Mouse (Mus musculus) testis, adult 2 months (tissue): ENCODE measurements around the gene Grik5. TPM values are rescaled to one million over a fixed set of nuclear protein-coding genes. Genes with fewer than 3 reads are reported as not detected.

Source experiments
- H3K27ac ChIP-seq: fragments of 200-500 bp; 2 replicates; pipeline ENCODE4 v1.5.1; 2012; ENCODE audit warnings: low read depth, low read length; ENCODE audit not compliant: control insufficient read depth, insufficient read depth
- H3K27me3 ChIP-seq: fragments of 200-500 bp; 2 replicates; pipeline ENCODE4 v1.6.1; 2012; ENCODE audit warnings: mild to moderate bottlenecking, low read length, moderate library complexity; ENCODE audit not compliant: control insufficient read depth, insufficient read depth
- H3K36me3 ChIP-seq: fragments of 200-500 bp; 2 replicates; pipeline ENCODE4 v1.6.1; 2012; ENCODE audit warnings: mild to moderate bottlenecking, low read length; ENCODE audit not compliant: control insufficient read depth, insufficient read depth
- H3K4me1 ChIP-seq: fragments of 200-500 bp; 2 replicates; pipeline ENCODE4 v1.6.1; 2012; ENCODE audit warnings: low read length; ENCODE audit not compliant: control insufficient read depth, insufficient read depth
- H3K4me3 ChIP-seq: fragments of 200-500 bp; 2 replicates; pipeline ENCODE4 v1.5.1; 2012; ENCODE audit warnings: low read depth, mild to moderate bottlenecking, low read length, moderate library complexity, mixed read lengths; ENCODE audit not compliant: control insufficient read depth
- CTCF ChIP-seq: fragments of 200-500 bp; IDR thresholded peaks from 2 replicates; pipeline ENCODE4 v1.5.1; 2012; ENCODE audit warnings: low read depth, mild to moderate bottlenecking, inconsistent platforms, low read length, moderate library complexity; ENCODE audit not compliant: control insufficient read depth, insufficient read depth, insufficient replicate concordance
- POLR2A ChIP-seq: fragments of 200-500 bp; IDR thresholded peaks from 2 replicates; pipeline ENCODE4 v1.6.1; 2012; ENCODE audit warnings: low read depth, mild to moderate bottlenecking, inconsistent platforms, low read length, moderate library complexity; ENCODE audit not compliant: control insufficient read depth
- polyA plus RNA-seq: library from polyadenylated mRNA; depleted of rRNA; stranded (reverse); fragments of >200 nt; gene quantifications from 2 replicates; pipeline ENCODE4 v1.2.3, GENCODE M21; 2012

The Grik5 gene
- polyA plus RNA-seq, 1 experiment, result 83.7 TPM

DNA sequence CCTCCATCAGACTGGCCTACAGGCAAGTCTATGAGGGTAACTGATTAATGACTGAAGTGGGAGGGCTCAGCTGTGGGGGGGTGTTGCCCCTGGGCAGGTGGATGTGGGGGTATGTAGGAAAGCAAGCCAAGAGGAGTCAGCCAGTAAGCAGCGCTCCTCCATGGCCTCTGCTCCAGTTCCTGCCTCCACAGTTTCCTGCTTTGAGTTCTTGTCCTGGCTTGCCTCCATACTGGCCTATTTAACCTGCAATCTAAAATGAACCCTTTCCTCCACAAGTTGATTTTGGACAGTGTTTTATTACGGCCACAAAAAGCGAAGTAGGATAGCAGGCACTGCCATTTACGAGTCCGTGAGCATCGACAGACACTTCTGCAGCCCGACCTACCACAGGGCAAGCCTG lies 4.8 kb downstream of the Grik5 start:
- no peaks in the 10 kb centered on the region for H3K27me3 ChIP-seq
- peaks cover 3% of the 10 kb centered on the region for H3K36me3 ChIP-seq
- peaks cover 10% of the 10 kb centered on the region for H3K4me1 ChIP-seq
- no peak overlapping the region for H3K27ac ChIP-seq
- TF ChIP-seq CTCF (0 out of 2 replicates have a peak, but pooled peaks have one; percentile 8), POLR2A (no peak)
- no peak overlapping the region; the same call in 1 of the 2 replicates for H3K4me3 ChIP-seq

DNA sequence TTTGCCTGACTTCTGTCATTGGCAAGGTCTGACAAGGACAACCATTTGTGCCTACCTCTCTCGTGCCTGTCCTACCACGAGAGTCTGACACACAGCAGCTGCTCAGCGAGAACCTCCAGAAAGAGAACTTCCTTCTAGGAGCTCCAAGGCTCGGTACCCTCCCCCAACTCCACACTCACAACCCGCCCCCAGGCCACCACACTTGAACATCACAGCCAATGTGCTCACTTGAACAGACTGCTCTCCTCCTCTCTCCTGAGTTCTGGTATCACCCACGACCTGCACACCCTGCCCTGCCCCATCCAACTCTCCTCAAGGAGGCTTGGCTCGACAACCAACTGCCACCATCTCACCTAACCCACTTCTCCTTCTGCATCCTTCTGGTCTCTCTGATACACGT lies 8.2 kb downstream of the Grik5 start:
- Histone ChIP-seq H3K4me1 (peaks cover 2% of the 10 kb centered on the region; the same call in 1 of the 2 replicates), H3K4me3 (no peak overlapping the region), H3K27ac (no peak overlapping the region), H3K27me3 (no peaks in the 10 kb centered on the region), H3K36me3 (peaks cover 7% of the 10 kb centered on the region)
- TF ChIP-seq POLR2A (no peak), CTCF (no peak)

DNA sequence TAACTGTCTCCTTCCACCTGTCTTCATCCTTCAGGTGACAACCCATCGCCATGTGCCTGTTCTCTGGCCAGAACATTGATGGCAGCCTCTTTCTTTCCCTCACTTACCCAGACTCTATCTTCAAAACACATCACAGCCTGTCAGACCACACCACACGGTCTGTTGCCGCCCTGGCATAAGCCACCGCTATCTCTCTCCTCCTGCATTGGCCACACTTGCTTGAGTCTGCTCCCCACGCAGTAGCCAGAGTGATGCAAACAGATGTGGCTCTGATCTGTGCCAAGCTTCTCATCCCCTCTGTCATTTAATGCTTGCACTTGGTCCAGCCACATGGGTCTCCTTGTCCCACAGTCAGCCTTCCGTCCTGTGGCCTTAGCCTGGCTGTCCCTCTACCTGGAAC lies 8.8 kb downstream of the Grik5 start:
- H3K36me3 ChIP-seq, result peaks cover 7% of the 10 kb centered on the region
- no peaks in the 10 kb centered on the region for H3K27me3 ChIP-seq
- H3K4me1 ChIP-seq, result 0 out of 2 replicates have a peak, but pooled peaks cover 2% of the 10 kb centered on the region
- TF ChIP-seq POLR2A (no peak), CTCF (no peak)
- H3K4me3 ChIP-seq, result no peak overlapping the region
- H3K27ac ChIP-seq, result no peak overlapping the region

DNA sequence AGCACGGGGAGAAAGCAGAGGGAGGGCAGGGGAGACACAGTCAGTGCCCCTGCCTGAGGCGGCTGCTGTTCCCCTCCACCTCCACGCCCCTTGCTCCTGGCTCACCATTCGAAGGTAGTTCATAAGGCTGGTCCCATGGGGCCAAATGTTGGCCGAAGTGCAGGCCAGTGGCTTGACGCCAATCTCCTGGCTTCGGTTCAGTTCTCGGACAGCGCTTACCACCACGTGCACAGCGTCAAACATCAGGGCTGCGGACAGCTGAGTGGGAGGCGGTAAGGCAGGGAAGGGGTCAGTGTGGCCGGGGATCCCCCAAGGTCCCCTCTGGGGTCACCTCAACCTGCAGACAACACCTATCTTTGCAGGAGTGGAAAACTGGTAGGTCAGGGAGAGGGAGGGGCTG lies 13.3 kb downstream of the Grik5 start:
- H3K36me3 ChIP-seq, result peaks cover 14% of the 10 kb centered on the region
- H3K27me3 ChIP-seq, result no peaks in the 10 kb centered on the region
- no peaks in the 10 kb centered on the region for H3K4me1 ChIP-seq
- no peak overlapping the region for H3K4me3 ChIP-seq
- TF ChIP-seq CTCF, result no peak
- no peak for TF ChIP-seq POLR2A
- no peak overlapping the region for H3K27ac ChIP-seq

DNA sequence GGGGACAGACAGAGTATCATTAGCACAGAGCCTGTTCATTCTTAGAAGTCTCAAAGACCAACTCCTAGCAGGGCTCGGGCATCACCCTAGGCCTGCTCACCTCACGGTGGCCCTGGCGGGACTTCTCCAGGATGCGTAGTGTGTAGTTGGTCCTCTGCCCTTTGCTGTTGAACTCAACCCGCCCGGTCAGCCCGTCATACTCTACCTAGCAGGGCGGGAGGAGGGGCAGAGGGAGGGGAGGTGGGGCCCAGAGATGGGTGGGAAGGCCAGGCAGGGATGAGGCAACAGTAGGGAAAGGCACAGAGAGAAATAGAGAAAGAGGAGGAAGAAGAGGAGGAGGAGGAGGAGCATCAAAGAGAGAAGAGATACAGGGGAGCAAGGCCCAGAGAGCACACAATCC lies 13.8 kb downstream of the Grik5 start:
- H3K27ac ChIP-seq, result no peak overlapping the region
- TF ChIP-seq POLR2A (no peak), CTCF (no peak)
- peaks cover 14% of the 10 kb centered on the region for H3K36me3 ChIP-seq

DNA sequence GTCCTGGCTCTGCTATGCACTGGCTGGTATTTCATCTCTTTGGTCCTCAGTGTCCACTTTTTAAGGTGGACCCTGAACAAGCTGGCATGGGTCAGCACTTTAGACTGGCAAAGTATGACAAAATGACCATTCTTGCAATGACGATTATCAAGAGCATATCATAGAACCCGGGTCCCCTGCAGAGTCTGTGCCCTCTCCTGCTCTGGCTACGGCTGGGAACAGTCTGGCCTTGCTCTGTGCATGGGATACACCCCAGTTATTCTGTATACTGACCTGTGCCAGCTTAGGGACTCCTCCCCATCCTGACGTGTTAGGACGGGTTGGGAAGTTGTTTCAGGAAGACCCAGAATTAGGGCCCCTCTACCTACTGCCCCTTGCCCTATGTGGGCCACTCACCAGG lies 14.3 kb downstream of the Grik5 start:
- no peak overlapping the region for H3K4me3 ChIP-seq
- no peaks in the 10 kb centered on the region for H3K27me3 ChIP-seq
- peaks cover 14% of the 10 kb centered on the region for H3K36me3 ChIP-seq
- no peaks in the 10 kb centered on the region for H3K4me1 ChIP-seq
- no peak overlapping the region for H3K27ac ChIP-seq
- TF ChIP-seq CTCF (no peak), POLR2A (no peak)

More for the DNA sequence above, 13.8 kb downstream of the Grik5 start:
- no peak overlapping the region for H3K4me3 ChIP-seq
- no peaks in the 10 kb centered on the region for H3K4me1 ChIP-seq
- H3K27me3 ChIP-seq, result no peaks in the 10 kb centered on the region

DNA sequence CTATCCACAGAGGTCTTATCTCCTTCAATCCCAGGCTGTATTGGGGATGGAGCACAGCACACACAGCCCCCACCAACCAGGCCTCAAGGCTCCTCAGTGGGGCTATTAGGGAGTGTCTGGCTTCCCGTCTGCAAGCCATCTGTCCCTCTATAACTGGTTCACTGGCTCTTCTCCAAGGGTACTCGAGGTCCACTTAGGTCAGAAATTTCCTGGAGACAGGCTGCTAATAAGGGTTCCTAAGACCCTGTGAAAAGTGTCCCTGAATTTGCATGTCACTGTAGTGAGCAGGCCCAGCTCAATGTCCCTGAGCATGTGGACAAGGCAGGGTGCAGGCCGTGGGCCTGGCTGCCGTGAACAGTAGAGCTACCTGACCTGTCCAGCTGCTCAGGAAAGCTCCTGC lies 15.2 kb downstream of the Grik5 start:
- Histone ChIP-seq H3K36me3 (peaks cover 14% of the 10 kb centered on the region), H3K4me1 (no peaks in the 10 kb centered on the region), H3K27me3 (no peaks in the 10 kb centered on the region), H3K27ac (no peak overlapping the region), H3K4me3 (no peak overlapping the region)
- TF ChIP-seq POLR2A (no peak), CTCF (no peak)

DNA sequence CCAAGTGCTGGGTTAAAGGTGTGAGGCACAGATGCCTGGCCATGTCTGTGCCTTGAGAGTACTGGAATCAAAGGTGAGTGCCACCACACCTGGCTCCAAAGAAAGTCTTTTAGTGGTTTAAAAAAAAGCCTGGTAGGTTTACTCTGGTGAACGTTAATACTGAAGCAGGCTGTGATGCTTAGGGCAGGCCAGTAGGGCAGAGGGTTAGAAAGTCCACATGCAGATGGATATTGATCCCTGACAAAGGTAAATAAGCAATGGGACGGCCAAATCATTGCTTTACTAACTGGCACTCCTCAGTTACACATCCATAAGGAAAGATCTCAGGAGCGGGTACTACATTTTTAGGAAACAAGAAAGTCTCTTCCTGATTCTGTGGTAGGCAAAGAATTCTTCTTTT lies 19.6 kb downstream of the Grik5 start:
- Histone ChIP-seq H3K27me3 (no peaks in the 10 kb centered on the region), H3K36me3 (peaks cover 9% of the 10 kb centered on the region), H3K4me1 (no peaks in the 10 kb centered on the region), H3K4me3 (no peak overlapping the region), H3K27ac (no peak overlapping the region)
- TF ChIP-seq CTCF, result no peak
